Mouse (Mus musculus) ovary, adult 18-20 months (tissue): ENCODE data around the gene Sorcs3.

Experiments used
- DNase-seq: peaks from one replicate; pipeline ENCODE4 v3.0.0; 2022; ENCODE audit warnings: low spot score, mixed read lengths

The Sorcs3 gene

GRCm38 (mm10) chr19:48205929-48206814 is at the start of gene Sorcs3:
Gene Sorcs3 (plus strand): TSS chr19:48206025.
- DNase-seq = no peak

GRCm38 (mm10) chr19:48165341-48165740 is 40.5 kb upstream of the Sorcs3 start:
- no peak for DNase-seq

GRCm38 (mm10) chr19:48167110-48167509 is 38.7 kb upstream of the Sorcs3 start:
- no peak for DNase-seq

DNA sequence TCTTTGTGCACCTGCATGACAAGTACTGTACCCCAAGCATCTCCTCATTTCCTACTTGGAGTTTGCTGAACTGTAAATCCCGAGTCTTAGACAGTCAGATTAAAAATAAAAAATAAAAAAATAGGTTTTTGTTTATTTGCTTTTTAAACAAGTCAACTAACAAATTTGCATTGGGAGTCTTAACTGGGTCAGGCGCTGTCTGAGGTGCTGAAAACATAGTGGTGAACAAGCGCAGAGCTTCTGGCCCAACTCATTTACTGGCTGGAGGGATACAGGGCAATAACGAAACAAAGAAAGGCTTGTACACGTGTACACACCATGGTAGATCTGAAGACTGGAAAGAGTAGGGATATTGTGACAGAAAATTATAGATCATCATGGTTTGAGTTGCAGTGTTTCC is 37.5 kb upstream of the Sorcs3 start:
- no peak for DNase-seq

GRCm38 (mm10) chr19:48174717-48175116 is 31.1 kb upstream of the Sorcs3 start:
- no peak for DNase-seq

DNA sequence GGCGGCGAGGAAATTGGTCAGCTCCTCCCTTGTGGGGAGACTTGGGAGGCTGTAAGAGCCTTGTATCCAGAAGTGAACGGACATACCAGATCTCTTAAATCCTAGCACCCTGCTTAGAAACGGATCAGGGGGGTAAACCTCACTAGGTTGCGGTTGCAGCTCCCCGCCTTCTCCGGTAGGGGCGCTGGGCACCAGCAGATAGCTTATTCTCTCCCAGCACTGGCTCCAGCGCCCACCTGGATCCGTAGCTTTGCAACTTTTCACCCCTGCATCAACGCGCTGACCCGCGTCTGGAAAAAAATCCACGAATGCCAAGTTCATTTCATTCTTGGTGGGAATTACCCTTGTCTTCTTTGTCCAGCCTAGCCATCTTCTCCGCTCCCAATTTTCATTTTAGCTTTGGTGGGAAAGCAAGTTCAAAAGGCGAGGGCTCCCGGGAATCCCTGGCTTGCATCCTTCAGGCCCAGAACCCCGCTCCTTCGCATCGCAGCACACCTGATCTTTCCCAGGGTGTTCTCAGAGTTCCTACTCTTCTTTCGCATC is 1.8 kb upstream of the Sorcs3 start:
- no peak for DNase-seq

GRCm38 (mm10) chr19:48204476-48204875 is 1.3 kb upstream of the Sorcs3 start:
- no peak for DNase-seq

DNA sequence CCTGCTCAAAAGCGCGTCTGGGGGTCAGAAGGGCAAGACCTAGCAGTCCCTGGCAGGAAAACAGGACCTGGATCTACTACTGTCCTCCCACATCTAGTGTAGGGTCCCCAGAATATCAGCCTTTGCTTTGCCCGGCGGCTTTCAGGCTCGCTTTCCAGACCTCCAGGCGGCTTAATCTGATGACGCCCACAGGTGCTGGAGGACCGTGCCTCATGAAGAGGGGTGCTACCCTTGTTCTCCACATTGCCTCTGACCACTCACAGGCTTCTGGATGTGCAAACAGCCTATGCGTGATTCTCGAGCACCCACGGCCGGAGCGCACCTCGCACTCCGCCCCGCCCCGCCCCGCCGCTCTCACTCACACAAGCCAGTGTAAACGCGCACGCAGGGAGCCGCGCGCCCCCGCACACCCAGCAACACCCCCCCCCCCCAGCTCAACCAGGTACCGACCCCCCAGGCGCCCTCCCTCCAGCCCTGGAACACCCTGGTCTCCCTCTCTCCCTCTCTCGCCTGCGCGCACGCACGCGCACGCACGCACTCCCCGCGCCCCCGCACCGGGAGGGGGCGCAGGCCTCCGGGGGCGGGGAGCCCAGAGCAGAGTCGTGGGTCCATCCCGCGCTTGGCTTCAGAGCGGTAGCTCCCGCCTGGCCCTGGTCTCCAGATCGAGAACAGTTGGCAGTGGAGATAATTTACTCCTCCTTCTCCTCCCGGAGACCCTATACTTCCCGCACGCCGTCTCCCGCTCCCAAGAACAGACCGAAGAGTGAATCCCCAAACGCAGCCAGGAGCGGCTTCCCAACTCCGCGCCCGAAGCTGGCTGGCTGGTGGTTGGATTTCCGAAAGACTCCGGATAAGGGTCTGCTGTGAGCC is 698 bp upstream of the Sorcs3 start:
- no peak for DNase-seq

- DNase-seq = no peak
Measured at GRCm38 (mm10) chr19:48206861-48207730, 1.3 kb downstream of the Sorcs3 start.

- DNase-seq = no peak
Measured at GRCm38 (mm10) chr19:48207731-48208370, 2.0 kb downstream of the Sorcs3 start.

- no peak for DNase-seq
Measured at GRCm38 (mm10) chr19:48215379-48215778, 9.6 kb downstream of the Sorcs3 start.

DNA sequence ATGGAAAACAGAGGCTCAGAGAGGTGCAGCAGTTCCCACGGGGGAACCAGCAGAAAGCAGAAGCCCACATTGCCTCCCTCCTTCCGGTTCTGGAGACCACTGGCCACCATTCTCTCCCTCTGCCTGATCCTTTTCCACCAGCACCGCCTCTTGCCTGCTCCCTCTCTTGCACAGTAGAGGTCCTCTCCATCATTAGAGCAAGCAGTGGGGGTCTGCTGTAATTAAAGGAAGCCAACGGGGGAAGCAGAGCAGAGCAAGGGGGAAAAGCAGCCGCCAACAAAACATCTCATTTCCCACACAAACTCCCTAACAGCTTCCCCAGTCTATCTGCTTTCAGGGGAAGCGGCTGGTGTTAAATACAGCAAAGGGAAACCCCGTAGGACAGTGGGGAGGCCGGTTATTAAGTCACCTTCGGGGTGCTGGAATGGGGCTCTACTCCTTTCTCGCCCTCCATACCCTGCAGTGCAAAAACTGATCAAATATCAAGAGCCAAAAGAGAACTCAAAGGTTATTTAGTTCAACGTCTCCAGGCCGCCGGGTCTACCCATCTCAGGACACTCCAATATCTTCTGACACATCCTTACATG is 32.1 kb downstream of the Sorcs3 start:
- no peak for DNase-seq

DNA sequence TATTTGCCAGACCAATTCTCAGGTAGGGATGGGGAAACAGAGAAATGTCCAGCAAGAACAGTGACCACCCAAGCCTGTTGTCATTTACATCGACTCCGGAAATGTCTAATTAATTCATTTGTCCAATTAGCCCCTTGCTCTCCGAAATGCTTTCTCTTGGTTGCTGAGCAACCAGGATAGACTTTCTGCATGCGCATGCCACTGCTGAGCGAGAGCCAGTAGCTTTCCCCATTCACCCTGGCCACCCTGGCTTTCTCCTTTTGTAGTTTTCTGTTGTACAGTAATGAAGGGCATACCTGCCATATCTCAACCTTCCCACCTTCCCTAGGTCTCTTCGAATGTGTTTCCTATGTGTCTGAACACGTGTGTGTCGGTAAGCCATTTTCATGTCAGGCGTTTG is 32.6 kb downstream of the Sorcs3 start:
- DNase-seq = no peak

DNA sequence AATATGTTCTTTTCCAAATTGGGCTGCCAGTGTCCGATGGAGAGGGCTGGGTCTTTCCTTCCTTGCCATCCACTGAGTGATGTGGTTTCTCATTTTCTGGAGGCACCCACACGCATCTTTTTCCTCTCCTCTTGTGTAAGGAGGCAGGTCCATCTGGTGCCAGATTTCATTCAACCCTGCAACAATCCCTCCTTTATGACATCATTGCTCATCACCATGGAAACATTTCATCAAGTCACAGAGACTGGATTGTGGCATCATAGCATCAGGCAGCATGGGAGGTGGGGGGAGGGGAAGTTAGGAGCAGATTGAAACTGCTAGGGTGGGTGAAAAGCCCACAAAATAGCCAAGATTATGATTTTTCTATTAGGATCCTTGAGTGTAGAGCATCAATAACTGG is 35.1 kb downstream of the Sorcs3 start:
- no peak for DNase-seq

- no peak for DNase-seq
Measured at GRCm38 (mm10) chr19:48244036-48244435, 38.2 kb downstream of the Sorcs3 start.

- no peak for DNase-seq
Measured at GRCm38 (mm10) chr19:48259223-48259622, 53.4 kb downstream of the Sorcs3 start.

GRCm38 (mm10) chr19:48260671-48261070 is 54.8 kb downstream of the Sorcs3 start:
- DNase-seq = no peak

- DNase-seq = no peak
Measured at GRCm38 (mm10) chr19:48263750-48264149, 57.9 kb downstream of the Sorcs3 start.

DNA sequence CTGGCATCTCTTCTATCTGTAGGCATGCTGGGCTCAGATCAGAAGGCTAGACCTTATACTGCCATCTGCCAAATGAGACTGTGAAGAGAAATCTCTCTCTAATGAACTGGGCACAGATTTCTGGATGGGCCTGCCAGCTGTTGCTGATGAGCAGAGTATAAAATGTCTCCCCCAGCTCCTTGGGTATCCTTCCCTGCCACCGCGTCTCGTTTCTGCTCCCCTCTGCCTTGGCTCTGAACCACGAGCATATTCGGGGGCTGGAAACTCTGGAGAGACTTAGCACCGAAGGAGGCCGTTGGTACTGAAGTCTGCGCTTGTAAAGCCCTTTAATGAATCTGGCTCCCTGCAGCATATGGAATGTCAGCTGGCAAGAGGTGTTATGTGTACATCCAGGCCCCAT is 74.4 kb downstream of the Sorcs3 start:
- DNase-seq = no peak

GRCm38 (mm10) chr19:48282250-48282649 is 76.4 kb downstream of the Sorcs3 start:
- DNase-seq = no peak

- DNase-seq = no peak
Measured at GRCm38 (mm10) chr19:48283217-48283616, 77.4 kb downstream of the Sorcs3 start.
